Mouse (Mus musculus): ENCODE measurements at regions not wholly inside any gene's neighbourhood (a gene's known extent, or its start where the extent isn't known, plus 50 kb on each side); places are given as distances from the start of the nearest gene placed in this dataset.

GRCm38 (mm10) chr1:184546140-184546661, 186.2 kb downstream of the Hlx start:
- H3K27me3 ChIP-seq (ENCODE audit: insufficient read depth, poor library complexity, severe bottlenecking) = no peaks in the 10 kb centered on the region
- H3K9me3 ChIP-seq = no peaks in the 10 kb centered on the region
- H3K4me1 ChIP-seq = no peaks in the 10 kb centered on the region
- 83% methylated on average over 5 of the region's 5 CpGs for WGBS
- no peak overlapping the region for H3K27ac ChIP-seq
- H3K36me3 ChIP-seq = no peaks in the 10 kb centered on the region
- no peak overlapping the region for H3K4me3 ChIP-seq
- peak; percentile 19 for DNase-seq (ENCODE audit: low spot score)

- WGBS = 78% methylated on average over 4 of the region's 4 CpGs
- Histone ChIP-seq H3K4me1 (no peaks in the 10 kb centered on the region), H3K4me3 (no peak overlapping the region), H3K27me3 (ENCODE audit: insufficient read depth, poor library complexity, severe bottlenecking) (no peaks in the 10 kb centered on the region), H3K36me3 (no peaks in the 10 kb centered on the region), H3K27ac (no peak overlapping the region), H3K9me3 (no peaks in the 10 kb centered on the region)
- DNase-seq (ENCODE audit: low spot score) = no peak
These were observed 187.3 kb downstream of the Hlx start for GRCm38 (mm10) chr1:184545111-184545510.

GRCm38 (mm10) chr1:184542321-184543115, 189.9 kb downstream of the Hlx start:
- Histone ChIP-seq H3K9me3 (no peaks in the 10 kb centered on the region), H3K36me3 (no peaks in the 10 kb centered on the region), H3K4me1 (no peaks in the 10 kb centered on the region), H3K27ac (no peak overlapping the region), H3K27me3 (ENCODE audit: insufficient read depth, poor library complexity, severe bottlenecking) (no peaks in the 10 kb centered on the region), H3K4me3 (no peak overlapping the region)
- 76% methylated on average over 11 of the region's 11 CpGs for WGBS
- DNase-seq (ENCODE audit: low spot score) = peak; percentile 43

GRCm38 (mm10) chr1:184539818-184540217, 192.6 kb downstream of the Hlx start:
- DNase-seq (ENCODE audit: low spot score) = peak; percentile 74
- H3K4me3 ChIP-seq = no peak overlapping the region
- H3K27me3 ChIP-seq (ENCODE audit: insufficient read depth, poor library complexity, severe bottlenecking) = no peaks in the 10 kb centered on the region
- no peak overlapping the region for H3K27ac ChIP-seq
- H3K4me1 ChIP-seq = no peaks in the 10 kb centered on the region
- H3K36me3 ChIP-seq = no peaks in the 10 kb centered on the region
- 51% methylated on average over 7 of the region's 7 CpGs for WGBS
- no peaks in the 10 kb centered on the region for H3K9me3 ChIP-seq

GRCm38 (mm10) chr1:184536311-184537200, 195.9 kb downstream of the Hlx start:
- 74% methylated on average over 11 of the region's 11 CpGs for WGBS
- DNase-seq (ENCODE audit: low spot score) = peak; percentile 67

GRCm38 (mm10) chr1:184535691-184536090, 196.7 kb downstream of the Hlx start:
- Histone ChIP-seq H3K27me3 (ENCODE audit: insufficient read depth, poor library complexity, severe bottlenecking) (no peaks in the 10 kb centered on the region), H3K27ac (no peak overlapping the region), H3K9me3 (no peaks in the 10 kb centered on the region), H3K4me1 (no peaks in the 10 kb centered on the region), H3K36me3 (no peaks in the 10 kb centered on the region), H3K4me3 (no peak overlapping the region)
- DNase-seq (ENCODE audit: low spot score) = peak; percentile 53
- 94% methylated on average over 3 of the region's 3 CpGs for WGBS

More at GRCm38 (mm10) chr1:184536311-184537200, 195.9 kb downstream of the Hlx start:
- H3K4me1 ChIP-seq = no peaks in the 10 kb centered on the region
- no peaks in the 10 kb centered on the region for H3K36me3 ChIP-seq
- no peaks in the 10 kb centered on the region for H3K9me3 ChIP-seq
- no peak overlapping the region for H3K27ac ChIP-seq
- H3K27me3 ChIP-seq (ENCODE audit: insufficient read depth, poor library complexity, severe bottlenecking) = no peaks in the 10 kb centered on the region
- H3K4me3 ChIP-seq = no peak overlapping the region

GRCm38 (mm10) chr1:184534511-184534910, 197.9 kb downstream of the Hlx start:
- Histone ChIP-seq H3K4me1 (no peaks in the 10 kb centered on the region), H3K9me3 (no peaks in the 10 kb centered on the region), H3K27me3 (ENCODE audit: insufficient read depth, poor library complexity, severe bottlenecking) (no peaks in the 10 kb centered on the region), H3K27ac (no peak overlapping the region), H3K4me3 (no peak overlapping the region), H3K36me3 (no peaks in the 10 kb centered on the region)
- DNase-seq (ENCODE audit: low spot score) = peak; percentile 33
- WGBS = 84% methylated on average over 4 of the region's 4 CpGs

- DNase-seq (ENCODE audit: low spot score) = peak; percentile 4
These were observed 198.5 kb downstream of the Hlx start for GRCm38 (mm10) chr1:184533870-184534269.

GRCm38 (mm10) chr1:184532488-184533055, 199.8 kb downstream of the Hlx start:
- H3K27me3 ChIP-seq (ENCODE audit: insufficient read depth, poor library complexity, severe bottlenecking) = no peaks in the 10 kb centered on the region
- H3K4me3 ChIP-seq = no peak overlapping the region
- H3K4me1 ChIP-seq = no peaks in the 10 kb centered on the region
- no peaks in the 10 kb centered on the region for H3K9me3 ChIP-seq
- DNase-seq (ENCODE audit: low spot score) = peak; percentile 0
- H3K27ac ChIP-seq = no peak overlapping the region
- WGBS = 78% methylated on average over 8 of the region's 8 CpGs
- no peaks in the 10 kb centered on the region for H3K36me3 ChIP-seq

More at GRCm38 (mm10) chr1:184533870-184534269, 198.5 kb downstream of the Hlx start:
- Histone ChIP-seq H3K4me1 (no peaks in the 10 kb centered on the region), H3K36me3 (no peaks in the 10 kb centered on the region), H3K27ac (no peak overlapping the region), H3K4me3 (no peak overlapping the region), H3K9me3 (no peaks in the 10 kb centered on the region), H3K27me3 (ENCODE audit: insufficient read depth, poor library complexity, severe bottlenecking) (no peaks in the 10 kb centered on the region)
- WGBS = 66% methylated on average over 5 of the region's 5 CpGs

GRCm38 (mm10) chr1:184530606-184531320, 201.7 kb downstream of the Hlx start:
- 54% methylated on average over 3 of the region's 3 CpGs for WGBS
- Histone ChIP-seq H3K27me3 (ENCODE audit: insufficient read depth, poor library complexity, severe bottlenecking) (no peaks in the 10 kb centered on the region), H3K36me3 (no peaks in the 10 kb centered on the region), H3K27ac (no peak overlapping the region), H3K4me3 (no peak overlapping the region), H3K4me1 (no peaks in the 10 kb centered on the region), H3K9me3 (no peaks in the 10 kb centered on the region)
- DNase-seq (ENCODE audit: low spot score) = no peak

GRCm38 (mm10) chr1:184525740-184526139, 206.7 kb downstream of the Hlx start:
- Histone ChIP-seq H3K27ac (no peak overlapping the region), H3K36me3 (no peaks in the 10 kb centered on the region), H3K9me3 (no peaks in the 10 kb centered on the region), H3K4me1 (no peaks in the 10 kb centered on the region), H3K4me3 (no peak overlapping the region), H3K27me3 (ENCODE audit: insufficient read depth, poor library complexity, severe bottlenecking) (no peaks in the 10 kb centered on the region)
- no peak for DNase-seq (ENCODE audit: low spot score)
- WGBS = 66% methylated on average over 4 of the region's 4 CpGs

- H3K9me3 ChIP-seq = no peaks in the 10 kb centered on the region
These were observed 212.9 kb downstream of the Hlx start for GRCm38 (mm10) chr1:184519551-184519950.

More at GRCm38 (mm10) chr1:184519551-184519950, 212.9 kb downstream of the Hlx start:
- no peak overlapping the region for H3K27ac ChIP-seq
- H3K4me3 ChIP-seq = no peak overlapping the region
- DNase-seq (ENCODE audit: low spot score) = peak; percentile 68
- no peaks in the 10 kb centered on the region for H3K4me1 ChIP-seq
- H3K27me3 ChIP-seq (ENCODE audit: insufficient read depth, poor library complexity, severe bottlenecking) = no peaks in the 10 kb centered on the region
- no peaks in the 10 kb centered on the region for H3K36me3 ChIP-seq
- WGBS = 86% methylated on average over 5 of the region's 5 CpGs
